Mouse (Mus musculus): ENCODE measurements at regions not wholly inside any gene's neighbourhood (a gene's known extent, or its start where the extent isn't known, plus 50 kb on each side); places are given as distances from the start of the nearest gene placed in this dataset.

GRCm38 (mm10) chr6:143404521-143404920 lies 237.5 kb downstream of the Etnk1 start:
- TF ChIP-seq CEBPB (IDR thresholded peaks at IDR 0.05; ENCODE audit: insufficient read depth, poor library complexity, severe bottlenecking), result no peak
- TF ChIP-seq REST (IDR thresholded peaks at IDR 0.05; ENCODE audit: insufficient read depth, insufficient read length), result no peak
- TF ChIP-seq POLR2A (IDR thresholded peaks at IDR 0.05; ENCODE audit: insufficient read length, low read depth), result no peak
- no peak for TF ChIP-seq MYOG (IDR thresholded peaks at IDR 0.05; ENCODE audit: control insufficient read depth in 1 of 3, insufficient read depth in 1 of 3, insufficient read length in 2 of 3, low read depth in 2 of 3)
- no peak for TF ChIP-seq MYOD1 (IDR thresholded peaks at IDR 0.05; ENCODE audit: control insufficient read depth in 1 of 3, insufficient read length in 2 of 3, low read depth in 2 of 3)
- TF ChIP-seq E2F4 (IDR thresholded peaks at IDR 0.05; ENCODE audit: insufficient read depth), result no peak
- no peak for TF ChIP-seq TCF3 (IDR thresholded peaks at IDR 0.05; ENCODE audit: insufficient read length, low read depth)
- no peak for TF ChIP-seq MAX (IDR thresholded peaks at IDR 0.05; ENCODE audit: low read depth)
- TF ChIP-seq USF1 (IDR thresholded peaks at IDR 0.05; ENCODE audit: low read depth), result no peak
- TF ChIP-seq TCF12 (IDR thresholded peaks at IDR 0.05; ENCODE audit: insufficient read depth, poor library complexity, severe bottlenecking), result no peak
- no peak for TF ChIP-seq POLR2AphosphoS2 (IDR thresholded peaks at IDR 0.05; ENCODE audit: insufficient read length, low read depth)
- no peak for TF ChIP-seq SRF (IDR thresholded peaks at IDR 0.05; ENCODE audit: control insufficient read depth, insufficient read length, low read depth)
- Histone ChIP-seq H3K4me2 (ENCODE audit: low read depth) (no peak overlapping the region), H3K27me3 (ENCODE audit: control insufficient read depth, insufficient read depth, insufficient read length) (no peaks in the 10 kb centered on the region), H3ac (ENCODE audit: control insufficient read depth, insufficient read length) (no peak overlapping the region), H3K36me3 (ENCODE audit: control insufficient read depth, insufficient read depth) (no peaks in the 10 kb centered on the region), H3K4me3 (no peak overlapping the region), H3K79me2 (ENCODE audit: control insufficient read depth, insufficient read depth) (no peaks in the 10 kb centered on the region)

- no peaks in the 10 kb centered on the region for H3K27me3 ChIP-seq (ENCODE audit: control insufficient read depth, insufficient read depth, insufficient read length)
- no peaks in the 10 kb centered on the region for H3K36me3 ChIP-seq (ENCODE audit: control insufficient read depth, insufficient read depth)
- TF ChIP-seq TCF3 (IDR thresholded peaks at IDR 0.05; ENCODE audit: insufficient read length, low read depth) (no peak), TCF12 (IDR thresholded peaks at IDR 0.05; ENCODE audit: insufficient read depth, poor library complexity, severe bottlenecking) (no peak), POLR2AphosphoS2 (IDR thresholded peaks at IDR 0.05; ENCODE audit: insufficient read length, low read depth) (no peak), REST (IDR thresholded peaks at IDR 0.05; ENCODE audit: insufficient read depth, insufficient read length) (no peak), POLR2A (IDR thresholded peaks at IDR 0.05; ENCODE audit: insufficient read length, low read depth) (no peak), MAX (IDR thresholded peaks at IDR 0.05; ENCODE audit: low read depth) (no peak), MYOD1 (IDR thresholded peaks at IDR 0.05; ENCODE audit: control insufficient read depth in 1 of 3, insufficient read length in 2 of 3, low read depth in 2 of 3) (no peak), CEBPB (IDR thresholded peaks at IDR 0.05; ENCODE audit: insufficient read depth, poor library complexity, severe bottlenecking) (no peak), SRF (IDR thresholded peaks at IDR 0.05; ENCODE audit: control insufficient read depth, insufficient read length, low read depth) (no peak), USF1 (IDR thresholded peaks at IDR 0.05; ENCODE audit: low read depth) (no peak), MYOG (IDR thresholded peaks at IDR 0.05; ENCODE audit: control insufficient read depth in 1 of 3, insufficient read depth in 1 of 3, insufficient read length in 2 of 3, low read depth in 2 of 3) (no peak), E2F4 (IDR thresholded peaks at IDR 0.05; ENCODE audit: insufficient read depth) (no peak)
- H3K79me2 ChIP-seq (ENCODE audit: control insufficient read depth, insufficient read depth), result no peaks in the 10 kb centered on the region
- no peak overlapping the region for H3ac ChIP-seq (ENCODE audit: control insufficient read depth, insufficient read length)
- no peak overlapping the region for H3K4me3 ChIP-seq
- no peak overlapping the region for H3K4me2 ChIP-seq (ENCODE audit: low read depth)
Observed at GRCm38 (mm10) chr6:143412056-143412455, 245.0 kb downstream of the Etnk1 start.

GRCm38 (mm10) chr6:143412721-143413120 lies 245.7 kb downstream of the Etnk1 start:
- no peak overlapping the region for H3K4me2 ChIP-seq (ENCODE audit: low read depth)
- no peaks in the 10 kb centered on the region for H3K79me2 ChIP-seq (ENCODE audit: control insufficient read depth, insufficient read depth)
- TF ChIP-seq CEBPB (IDR thresholded peaks at IDR 0.05; ENCODE audit: insufficient read depth, poor library complexity, severe bottlenecking), result no peak
- no peak for TF ChIP-seq POLR2AphosphoS2 (IDR thresholded peaks at IDR 0.05; ENCODE audit: insufficient read length, low read depth)
- no peak for TF ChIP-seq TCF3 (IDR thresholded peaks at IDR 0.05; ENCODE audit: insufficient read length, low read depth)
- no peaks in the 10 kb centered on the region for H3K36me3 ChIP-seq (ENCODE audit: control insufficient read depth, insufficient read depth)
- H3K4me3 ChIP-seq, result no peak overlapping the region
- no peak overlapping the region for H3ac ChIP-seq (ENCODE audit: control insufficient read depth, insufficient read length)
- H3K27me3 ChIP-seq (ENCODE audit: control insufficient read depth, insufficient read depth, insufficient read length), result no peaks in the 10 kb centered on the region

- no peaks in the 10 kb centered on the region for H3K79me2 ChIP-seq (ENCODE audit: control insufficient read depth, insufficient read depth)
- H3K36me3 ChIP-seq (ENCODE audit: control insufficient read depth, insufficient read depth), result no peaks in the 10 kb centered on the region
- H3ac ChIP-seq (ENCODE audit: control insufficient read depth, insufficient read length), result no peak overlapping the region
- no peaks in the 10 kb centered on the region for H3K27me3 ChIP-seq (ENCODE audit: control insufficient read depth, insufficient read depth, insufficient read length)
- TF ChIP-seq CEBPB (IDR thresholded peaks at IDR 0.05; ENCODE audit: insufficient read depth, poor library complexity, severe bottlenecking) (no peak), MAX (IDR thresholded peaks at IDR 0.05; ENCODE audit: low read depth) (no peak), USF1 (IDR thresholded peaks at IDR 0.05; ENCODE audit: low read depth) (no peak), MYOD1 (IDR thresholded peaks at IDR 0.05; ENCODE audit: control insufficient read depth in 1 of 3, insufficient read length in 2 of 3, low read depth in 2 of 3) (no peak), E2F4 (IDR thresholded peaks at IDR 0.05; ENCODE audit: insufficient read depth) (no peak), TCF12 (IDR thresholded peaks at IDR 0.05; ENCODE audit: insufficient read depth, poor library complexity, severe bottlenecking) (no peak), POLR2A (IDR thresholded peaks at IDR 0.05; ENCODE audit: insufficient read length, low read depth) (no peak), MYOG (IDR thresholded peaks at IDR 0.05; ENCODE audit: control insufficient read depth in 1 of 3, insufficient read depth in 1 of 3, insufficient read length in 2 of 3, low read depth in 2 of 3) (no peak), SRF (IDR thresholded peaks at IDR 0.05; ENCODE audit: control insufficient read depth, insufficient read length, low read depth) (no peak), REST (IDR thresholded peaks at IDR 0.05; ENCODE audit: insufficient read depth, insufficient read length) (no peak), TCF3 (IDR thresholded peaks at IDR 0.05; ENCODE audit: insufficient read length, low read depth) (no peak), POLR2AphosphoS2 (IDR thresholded peaks at IDR 0.05; ENCODE audit: insufficient read length, low read depth) (no peak)
- no peak overlapping the region for H3K4me3 ChIP-seq
- H3K4me2 ChIP-seq (ENCODE audit: low read depth), result no peak overlapping the region
Observed at GRCm38 (mm10) chr6:143414590-143415382, 247.8 kb downstream of the Etnk1 start.
